Mouse (Mus musculus) small intestine, adult 2 months (tissue): ENCODE results near the gene Mical3.

Experiments used
- CTCF ChIP-seq: fragments of 200-500 bp; IDR thresholded peaks from 2 replicates; pipeline ENCODE4 v1.5.1; 2012; ENCODE audit warnings: low read depth, mild to moderate bottlenecking, control low read depth, inconsistent platforms, low read length, moderate library complexity, mixed read lengths; ENCODE audit not compliant: insufficient replicate concordance, insufficient read length; ENCODE audit errors: extremely low read depth
- POLR2A ChIP-seq: fragments of 200-500 bp; IDR thresholded peaks from 2 replicates; pipeline ENCODE4 v1.6.1; 2012; ENCODE audit warnings: low read depth, mild to moderate bottlenecking, control low read depth, inconsistent platforms, low read length, moderate library complexity

DNA sequence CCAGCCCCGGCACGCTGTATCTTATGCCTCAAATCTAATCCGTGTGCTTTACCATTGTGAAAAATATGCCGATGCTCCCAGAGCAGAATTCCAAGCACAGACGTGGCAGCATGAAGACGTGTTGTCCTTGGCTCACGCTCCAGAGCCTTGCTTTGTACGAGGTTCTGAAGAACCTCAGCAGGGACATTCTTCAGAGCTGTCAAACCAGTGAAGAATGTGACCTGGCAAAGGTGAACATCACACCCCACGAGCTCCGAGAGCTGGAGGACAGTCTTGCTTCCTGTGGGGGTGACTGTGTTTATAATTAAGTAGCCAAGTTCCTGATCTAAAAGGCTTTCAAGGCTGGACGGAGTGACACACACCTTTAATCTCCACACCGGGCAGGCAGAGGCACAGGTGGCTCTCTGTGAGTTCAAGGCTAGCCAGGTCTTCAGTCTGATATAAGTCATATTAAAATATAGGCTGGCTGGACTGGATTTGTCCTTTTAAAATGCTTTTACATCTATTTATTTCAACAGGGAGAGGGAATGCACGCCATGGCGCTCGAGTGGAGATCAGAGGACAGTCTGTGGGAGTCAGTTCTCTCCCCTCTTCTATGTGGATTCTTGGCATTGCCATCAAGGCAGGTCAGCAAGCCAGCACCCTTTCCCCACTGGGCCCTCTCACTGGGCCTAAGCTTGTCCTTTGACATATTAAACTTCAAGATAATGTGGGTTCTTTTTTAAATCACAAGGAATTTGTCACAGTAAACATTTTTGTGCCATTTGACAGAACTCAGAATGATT, 12.6 kb downstream of the Mical3 start:
- TF ChIP-seq CTCF (no peak), POLR2A (no peak)
